31 mouse cellular contexts compared by ENCODE assay signal in the genomic region with DNA sequence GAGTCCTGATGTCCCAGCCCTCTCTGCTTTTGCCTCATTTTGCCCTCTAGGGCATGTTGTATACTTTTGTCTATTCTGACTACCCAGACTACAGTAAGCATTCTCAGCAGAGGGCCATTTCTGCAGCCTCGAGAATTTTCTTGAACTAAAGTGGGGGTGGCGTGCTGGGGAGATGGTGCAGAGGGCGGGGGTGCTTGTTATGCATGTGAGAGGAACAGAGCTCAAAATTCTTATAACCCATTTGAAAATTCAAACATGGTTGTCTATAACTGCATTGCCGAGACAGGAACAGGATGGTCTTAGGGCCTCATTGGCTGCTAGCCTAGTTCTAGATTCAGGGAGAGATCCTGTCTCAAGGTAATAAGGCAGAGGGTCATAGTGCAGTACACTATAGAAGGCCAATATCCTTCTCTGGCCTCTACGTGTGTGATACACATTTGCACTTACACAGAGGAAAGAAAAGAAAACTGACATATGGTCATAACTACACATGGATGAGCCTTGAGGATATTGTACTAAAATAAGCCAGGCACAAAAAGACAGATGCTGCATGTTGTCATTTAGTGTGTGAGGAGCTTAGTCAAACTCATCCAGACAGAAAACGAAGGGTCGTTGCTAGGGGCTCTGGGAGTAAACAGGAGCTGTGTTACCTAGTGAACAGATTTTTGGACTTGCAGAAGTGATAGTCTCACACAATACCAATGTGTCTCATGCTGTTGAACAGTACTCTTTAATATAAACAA. TPM values are rescaled to one million over a fixed set of nuclear protein-coding genes. Genes with fewer than 3 reads are reported as not detected.
DNase-seq lines count a peak whose midpoint lies in the region; ATAC-seq lines count a peak whose summit lies in the region.
"Had no signal": no experiment of that assay in that cellular context is flagged by ENCODE, and none has a peak within 500 bp of the region (broad histone marks: within the 10 kb centered on the region; RNA-seq: fewer than 3 reads in every experiment).

No protein-coding gene starts in this region.

- 79% methylated on average over 7 of the region's 7 CpGs for WGBS in hindbrain, embryonic 16.5 days
- 83% methylated on average over 7 of the region's 7 CpGs for WGBS in hindbrain, embryonic 13.5 days
- WGBS in midbrain, embryonic 11.5 days = 83% methylated on average over 7 of the region's 7 CpGs
- WGBS in midbrain, embryonic 14.5 days = 78% methylated on average over 7 of the region's 7 CpGs

- no peak overlapping the region for H3K9ac ChIP-seq in hindbrain, embryonic 16.5 days (ENCODE audit: low read depth, low read length)
- H3K9ac ChIP-seq in hindbrain, embryonic 13.5 days = no peak overlapping the region
- H3K9ac ChIP-seq in midbrain, embryonic 11.5 days (ENCODE audit: low read length) = no peak overlapping the region
- no peak overlapping the region for H3K9ac ChIP-seq in midbrain, embryonic 14.5 days (replicated peaks; ENCODE audit: low read length)
- H3K9ac ChIP-seq: embryonic facial prominence, embryonic 12.5 days; heart, embryonic 13.5 days; hindbrain, embryonic 15.5 days; kidney, embryonic 15.5 days; liver, embryonic 14.5 days; midbrain, embryonic 15.5 days; neural tube, embryonic 12.5 days; stomach, embryonic 15.5 days had no signal

- H3K4me3 ChIP-seq in hindbrain, embryonic 16.5 days (ENCODE audit: low read length) = no peak overlapping the region
- H3K4me3 ChIP-seq in hindbrain, embryonic 13.5 days = no peak overlapping the region
- no peak overlapping the region for H3K4me3 ChIP-seq in midbrain, embryonic 11.5 days (ENCODE audit: low read depth, low read length)
- H3K4me3 ChIP-seq in midbrain, embryonic 14.5 days (replicated peaks; ENCODE audit: low read depth, low read length) = no peak overlapping the region
- H3K4me3 ChIP-seq: embryonic facial prominence, embryonic 12.5 days; heart, embryonic 13.5 days; hindbrain, embryonic 15.5 days; kidney, embryonic 15.5 days; midbrain, embryonic 15.5 days; neural tube, embryonic 12.5 days; stomach, embryonic 15.5 days had no signal

- H3K9me3 ChIP-seq in hindbrain, embryonic 16.5 days (ENCODE audit: control insufficient read depth, low read length) = no peaks in the 10 kb centered on the region
- H3K9me3 ChIP-seq in hindbrain, embryonic 13.5 days = no peaks in the 10 kb centered on the region
- no peaks in the 10 kb centered on the region for H3K9me3 ChIP-seq in midbrain, embryonic 11.5 days (ENCODE audit: control insufficient read depth, low read length)
- no peaks in the 10 kb centered on the region for H3K9me3 ChIP-seq in midbrain, embryonic 14.5 days (ENCODE audit: control insufficient read depth, low read length)
- H3K9me3 ChIP-seq: embryonic facial prominence, embryonic 12.5 days; heart, embryonic 13.5 days; hindbrain, embryonic 15.5 days; kidney, embryonic 15.5 days; midbrain, embryonic 15.5 days; neural tube, embryonic 12.5 days; stomach, embryonic 15.5 days had no signal

- H3K27ac ChIP-seq in hindbrain, embryonic 16.5 days (ENCODE audit: low read depth, low read length) = no peak overlapping the region
- no peak overlapping the region for H3K27ac ChIP-seq in hindbrain, embryonic 13.5 days
- H3K27ac ChIP-seq in midbrain, embryonic 11.5 days (ENCODE audit: low read depth, low read length) = no peak overlapping the region
- H3K27ac ChIP-seq in midbrain, embryonic 14.5 days (replicated peaks; ENCODE audit: low read depth, low read length) = no peak overlapping the region
- H3K27ac ChIP-seq: embryonic facial prominence, embryonic 12.5 days; heart, embryonic 13.5 days; hindbrain, embryonic 15.5 days; kidney, embryonic 15.5 days; liver, embryonic 14.5 days; macrophage; midbrain, embryonic 15.5 days; neural tube, embryonic 12.5 days; stomach, embryonic 15.5 days had no signal

- H3K4me2 ChIP-seq in hindbrain, embryonic 16.5 days (ENCODE audit: low read length) = no peak overlapping the region
- no peak overlapping the region for H3K4me2 ChIP-seq in hindbrain, embryonic 13.5 days
- no peak overlapping the region for H3K4me2 ChIP-seq in midbrain, embryonic 11.5 days
- H3K4me2 ChIP-seq in midbrain, embryonic 14.5 days (ENCODE audit: low read length) = no peak overlapping the region
- H3K4me2 ChIP-seq: embryonic facial prominence, embryonic 12.5 days; heart, embryonic 13.5 days; hindbrain, embryonic 15.5 days; kidney, embryonic 15.5 days; midbrain, embryonic 15.5 days; neural tube, embryonic 12.5 days; stomach, embryonic 15.5 days had no signal

- ATAC-seq in hindbrain, embryonic 16.5 days = peak; percentile 30; the same call in 1 of the 2 replicates
- no peak for ATAC-seq in hindbrain, embryonic 13.5 days (ENCODE audit: low FRiP score)
- no peak for ATAC-seq in midbrain, embryonic 11.5 days (ENCODE audit: low FRiP score)
- no peak for ATAC-seq in midbrain, embryonic 14.5 days (ENCODE audit: low FRiP score, low TSS enrichment)
- ATAC-seq: midbrain, embryonic 15.5 days had no signal

- peak; percentile 65 for DNase-seq in midbrain, embryonic 11.5 days (ENCODE audit: low spot score, missing footprints)
- DNase-seq in midbrain, embryonic 14.5 days = no peak
- DNase-seq in layer of hippocampus, adult 9-10 months (ENCODE audit: low spot score) = peak; percentile 25
- DNase-seq in retina, postnatal 1 day = peak; percentile 66
- DNase-seq in neural tube, embryonic 10.5 days (ENCODE audit: extremely low spot score, low spot score) = no peak
- DNase-seq: adrenal gland, adult 2 months; adrenal gland, postnatal 36 days; B cell, adult 2 months; cerebellum, adult 8-10 months; embryo, embryonic 11 days; gastrocnemius, postnatal 25 days; heart, adult 18-20 months; heart, postnatal 10 days; kidney, adult 18-20 months; kidney, postnatal 25 days; liver; lung, adult 2 months; lung, postnatal 10 days; right cerebral cortex, postnatal 25 days; thymus, postnatal 25 days had no signal

- H3K27me3 ChIP-seq in hindbrain, embryonic 16.5 days (replicated peaks; ENCODE audit: control insufficient read depth, insufficient read depth, low read length) = no peaks in the 10 kb centered on the region
- no peaks in the 10 kb centered on the region for H3K27me3 ChIP-seq in hindbrain, embryonic 13.5 days
- H3K27me3 ChIP-seq in midbrain, embryonic 11.5 days (ENCODE audit: control insufficient read depth, insufficient read depth, low read length) = no peaks in the 10 kb centered on the region
- no peaks in the 10 kb centered on the region for H3K27me3 ChIP-seq in midbrain, embryonic 14.5 days (ENCODE audit: control insufficient read depth, insufficient read depth, low read length)
- H3K27me3 ChIP-seq: embryonic facial prominence, embryonic 12.5 days; heart, embryonic 13.5 days; hindbrain, embryonic 15.5 days; kidney, embryonic 15.5 days; midbrain, embryonic 15.5 days; neural tube, embryonic 12.5 days; stomach, embryonic 15.5 days had no signal

- no peaks in the 10 kb centered on the region for H3K4me1 ChIP-seq in hindbrain, embryonic 16.5 days (ENCODE audit: control insufficient read depth, insufficient read depth, low read depth, low read length)
- H3K4me1 ChIP-seq in hindbrain, embryonic 13.5 days (replicated peaks) = no peaks in the 10 kb centered on the region
- H3K4me1 ChIP-seq in midbrain, embryonic 11.5 days (ENCODE audit: control insufficient read depth, insufficient read depth, low read length) = no peaks in the 10 kb centered on the region
- no peaks in the 10 kb centered on the region for H3K4me1 ChIP-seq in midbrain, embryonic 14.5 days (ENCODE audit: control insufficient read depth, insufficient read depth, low read length)
- H3K4me1 ChIP-seq: embryonic facial prominence, embryonic 12.5 days; heart, embryonic 13.5 days; hindbrain, embryonic 15.5 days; midbrain, embryonic 15.5 days; neural tube, embryonic 12.5 days had no signal

- no peaks in the 10 kb centered on the region for H3K36me3 ChIP-seq in hindbrain, embryonic 16.5 days (ENCODE audit: control insufficient read depth, insufficient read depth, low read length)
- no peaks in the 10 kb centered on the region for H3K36me3 ChIP-seq in hindbrain, embryonic 13.5 days
- no peaks in the 10 kb centered on the region for H3K36me3 ChIP-seq in midbrain, embryonic 11.5 days (ENCODE audit: control insufficient read depth, insufficient read depth, low read length)
- H3K36me3 ChIP-seq in midbrain, embryonic 14.5 days (ENCODE audit: control insufficient read depth, insufficient read depth, low read length) = no peaks in the 10 kb centered on the region
- H3K36me3 ChIP-seq: embryonic facial prominence, embryonic 12.5 days; heart, embryonic 13.5 days; hindbrain, embryonic 15.5 days; kidney, embryonic 15.5 days; midbrain, embryonic 15.5 days; neural tube, embryonic 12.5 days; stomach, embryonic 15.5 days had no signal

RNA-seq across cellular contexts. Expression of gene Fads2, which starts 22.5 kb away (rescaled TPM):
- polyA plus RNA-seq in hindbrain, embryonic 16.5 days (2015; fragmentation: Nextera tagmentation; extraction: Ambion mirVana) = 236 and 253 TPM in 2 replicates
- 149 and 152 TPM in 2 replicates for polyA plus RNA-seq in hindbrain, embryonic 13.5 days (2015; fragmentation: Nextera tagmentation; extraction: Ambion mirVana)
- 76.4 and 80.5 TPM in 2 replicates for polyA plus RNA-seq in midbrain, embryonic 11.5 days (2014; fragmentation: Nextera tagmentation; extraction: Ambion mirVana)
- 67.3 and 114 TPM in 2 replicates for polyA plus RNA-seq in midbrain, embryonic 14.5 days (2014; fragmentation: Nextera tagmentation; extraction: Ambion mirVana)

RNA-seq across cellular contexts. Expression of gene Fads1, which starts 58.6 kb away (rescaled TPM):
- polyA plus RNA-seq in hindbrain, embryonic 16.5 days (2015; fragmentation: Nextera tagmentation; extraction: Ambion mirVana) = 169 and 177 TPM in 2 replicates
- 157 and 159 TPM in 2 replicates for polyA plus RNA-seq in hindbrain, embryonic 13.5 days (2015; fragmentation: Nextera tagmentation; extraction: Ambion mirVana)
- polyA plus RNA-seq in midbrain, embryonic 11.5 days (2014; fragmentation: Nextera tagmentation; extraction: Ambion mirVana) = 152 and 155 TPM in 2 replicates
- polyA plus RNA-seq in midbrain, embryonic 14.5 days (2014; fragmentation: Nextera tagmentation; extraction: Ambion mirVana) = 125 and 152 TPM in 2 replicates

Comparison
In these comparisons a context has a peak if more than half of its experiments do, and no peak if none do; other contexts are left out.
1. DNase-seq: peak in midbrain, embryonic 11.5 days (single experiment), layer of hippocampus, adult 9-10 months (single experiment) and retina, postnatal 1 day (single experiment); none in midbrain, embryonic 14.5 days (single experiment) and neural tube, embryonic 10.5 days (single experiment).